Mouse (Mus musculus) limb, embryonic 12.5 days (tissue): ENCODE measurements around the gene Tas2r143. TPM values are rescaled to one million over a fixed set of nuclear protein-coding genes. Genes with fewer than 3 reads are reported as not detected.

Experiments used
- polyA plus RNA-seq: library from polyadenylated mRNA; unstranded; fragments of >200 nt; fragmentation: Nextera tagmentation; extraction: Ambion mirVana; gene quantifications from 2 replicates; pipeline ENCODE4 v1.2.1, GENCODE M21; 2016

Tas2r143 gene
- polyA plus RNA-seq, 1 experiment from 2014 or later: not detected

Other genes with a start within 250 kb of the Tas2r143 start
- gene Tas2r144, start 184.9 kb upstream of the Tas2r143 start, polyA plus RNA-seq: not detected in 2 replicates
- 25.4 and 25.8 TPM in 2 replicates for gene Gstk1, start 154.3 kb upstream of the Tas2r143 start, polyA plus RNA-seq
- gene Tmem139, start 138.3 kb upstream of the Tas2r143 start, polyA plus RNA-seq: 1.6 and 1.7 TPM in 2 replicates
- gene Casp2, start 135.3 kb upstream of the Tas2r143 start, polyA plus RNA-seq: 75.9 and 77.1 TPM in 2 replicates
- 0.51 and 0.56 TPM in 2 replicates for gene Clcn1, start 113.6 kb upstream of the Tas2r143 start, polyA plus RNA-seq
- gene Fam131b, start 75.6 kb upstream of the Tas2r143 start, polyA plus RNA-seq: 0.68 and 0.79 TPM in 2 replicates
- 86.1 and 109 TPM in 2 replicates for gene Zyx, start 50.6 kb upstream of the Tas2r143 start, polyA plus RNA-seq
- 7.8 and 9.0 TPM in 2 replicates for gene Epha1, start 27.0 kb upstream of the Tas2r143 start, polyA plus RNA-seq
- not detected in 2 replicates for gene Tas2r135, start 5.2 kb downstream of the Tas2r143 start, polyA plus RNA-seq
- not detected in 2 replicates for gene Tas2r126, start 34.3 kb downstream of the Tas2r143 start, polyA plus RNA-seq
- not detected in 2 replicates for gene Olfr458, start 65.0 kb downstream of the Tas2r143 start, polyA plus RNA-seq
- not detected in 2 replicates for gene Olfr457, start 76.1 kb downstream of the Tas2r143 start, polyA plus RNA-seq
- not detected in 2 replicates for gene Olfr456, start 87.0 kb downstream of the Tas2r143 start, polyA plus RNA-seq
- not detected in 2 replicates for gene Olfr455, start 147.3 kb downstream of the Tas2r143 start, polyA plus RNA-seq
- not detected in 2 replicates for gene Tcaf3, start 197.5 kb downstream of the Tas2r143 start, polyA plus RNA-seq
- gene Tcaf2, start 245.0 kb downstream of the Tas2r143 start, polyA plus RNA-seq: 5.3 and 5.6 TPM in 2 replicates